In genomic region chr5:15690822-15691221, GRCm38 (mm10) we compare ENCODE assay signal across 27 mouse cellular contexts. TPM values are rescaled to one million over a fixed set of nuclear protein-coding genes. Genes with fewer than 3 reads are reported as not detected.
DNase-seq lines count a peak whose midpoint lies in the region; ATAC-seq and TF ChIP-seq lines count a peak whose summit lies in the region.
"Not testable (repeated sequence)": the region's sequence is repeated elsewhere in the genome, so short reads cannot be mapped to it uniquely, and the experiment has no call there.
"Had no signal": no experiment of that assay in that cellular context is flagged by ENCODE, and none has a peak within 500 bp of the region (broad histone marks: within the 10 kb centered on the region; RNA-seq: fewer than 3 reads in every experiment).

No protein-coding gene starts in this region.

- not testable (repeated sequence) for H3K4me1 ChIP-seq in embryonic facial prominence, embryonic 11.5 days (ENCODE audit: control insufficient read depth, insufficient read depth, low read length); heart, embryonic 10.5 days; intestine, embryonic 14.5 days (replicated peaks; ENCODE audit: control insufficient read depth, insufficient read depth, low read length); limb, embryonic 13.5 days; lung, embryonic 14.5 days (ENCODE audit: insufficient read depth); midbrain, postnatal 0 days (ENCODE audit: insufficient read depth, low read length)

- H3K9me3 ChIP-seq in embryonic facial prominence, embryonic 11.5 days (replicated peaks; ENCODE audit: control insufficient read depth, low read length); intestine, embryonic 14.5 days (ENCODE audit: control insufficient read depth, low read length); lung, embryonic 14.5 days (ENCODE audit: low read depth, low read length): not testable (repeated sequence)
- peaks cover 16% of the 10 kb centered on the region for H3K9me3 ChIP-seq in heart, embryonic 10.5 days
- H3K9me3 ChIP-seq in limb, embryonic 13.5 days = peaks cover 23% of the 10 kb centered on the region
- H3K9me3 ChIP-seq in midbrain, postnatal 0 days (ENCODE audit: low read length) = peaks cover 19% of the 10 kb centered on the region

- not testable (repeated sequence) for H3K9ac ChIP-seq in embryonic facial prominence, embryonic 11.5 days (replicated peaks; ENCODE audit: low read length); intestine, embryonic 14.5 days (ENCODE audit: low read length); limb, embryonic 13.5 days; lung, embryonic 14.5 days; midbrain, postnatal 0 days (replicated peaks; ENCODE audit: low read length, poor library complexity, severe bottlenecking)

- H3K36me3 ChIP-seq in embryonic facial prominence, embryonic 11.5 days (replicated peaks; ENCODE audit: control insufficient read depth, insufficient read depth, low read depth, low read length); heart, embryonic 10.5 days; intestine, embryonic 14.5 days (ENCODE audit: control insufficient read depth, insufficient read depth, low read length); limb, embryonic 13.5 days; lung, embryonic 14.5 days (ENCODE audit: insufficient read depth); midbrain, postnatal 0 days (ENCODE audit: insufficient read depth, low read length): not testable (repeated sequence)

- not testable (repeated sequence) for ATAC-seq in embryonic facial prominence, embryonic 11.5 days (replicated peaks; ENCODE audit: insufficient number of reproducible peaks, low FRiP score, low TSS enrichment, low read depth); intestine, embryonic 14.5 days (replicated peaks; ENCODE audit: low FRiP score, low TSS enrichment, low read depth); lung, embryonic 14.5 days (ENCODE audit: insufficient read depth)
- ATAC-seq in limb, embryonic 13.5 days (ENCODE audit: low FRiP score, low read depth) = 0 out of 2 replicates have a peak, but pooled peaks have one; percentile 10
- ATAC-seq in midbrain, postnatal 0 days (ENCODE audit: low FRiP score) = 0 out of 2 replicates have a peak, but pooled peaks have one; percentile 12

- 74% methylated on average over 4 of the region's 4 CpGs for WGBS in embryonic facial prominence, embryonic 11.5 days
- WGBS in heart, embryonic 10.5 days = 68% methylated on average over 4 of the region's 4 CpGs
- WGBS in intestine, embryonic 14.5 days = 73% methylated on average over 4 of the region's 4 CpGs
- WGBS in limb, embryonic 13.5 days = 78% methylated on average over 4 of the region's 4 CpGs
- 75% methylated on average over 4 of the region's 4 CpGs for WGBS in lung, embryonic 14.5 days
- 75% methylated on average over 4 of the region's 4 CpGs for WGBS in midbrain, postnatal 0 days

- H3K4me2 ChIP-seq in embryonic facial prominence, embryonic 11.5 days (ENCODE audit: low read depth, low read length); intestine, embryonic 14.5 days (ENCODE audit: low read length); limb, embryonic 13.5 days (replicated peaks); lung, embryonic 14.5 days; midbrain, postnatal 0 days (ENCODE audit: low read depth, low read length, poor library complexity, severe bottlenecking): not testable (repeated sequence)

- not testable (repeated sequence) for TF ChIP-seq CTCF in lung, embryonic 14.5 days (IDR thresholded peaks at IDR 0.05; ENCODE audit: low read depth); midbrain, postnatal 0 days (IDR thresholded peaks at IDR 0.05)

- not testable (repeated sequence) for H3K27me3 ChIP-seq in embryonic facial prominence, embryonic 11.5 days (ENCODE audit: control insufficient read depth, insufficient read depth, low read length); heart, embryonic 10.5 days (ENCODE audit: insufficient read depth, poor library complexity, severe bottlenecking); intestine, embryonic 14.5 days (replicated peaks; ENCODE audit: control insufficient read depth, insufficient read depth, low read length); limb, embryonic 13.5 days; lung, embryonic 14.5 days (ENCODE audit: insufficient read depth, low read length); midbrain, postnatal 0 days (ENCODE audit: insufficient read depth, low read length)

- not testable (repeated sequence) for H3K4me3 ChIP-seq in embryonic facial prominence, embryonic 11.5 days (ENCODE audit: low read depth, low read length); heart, embryonic 10.5 days; intestine, embryonic 14.5 days (ENCODE audit: low read depth, low read length); limb, embryonic 13.5 days; lung, embryonic 14.5 days (ENCODE audit: low read depth, low read length); midbrain, postnatal 0 days (ENCODE audit: low read depth, low read length)

- peak; percentile 22 for DNase-seq in MN1 (ENCODE audit: low spot score)
- peak; percentile 10 for DNase-seq in embryonic facial prominence, embryonic 11.5 days (ENCODE audit: low spot score)
- peak; percentile 74 for DNase-seq in heart, embryonic 10.5 days (ENCODE audit: low spot score)
- peak; percentile 49 for DNase-seq in intestine, embryonic 14.5 days (ENCODE audit: low spot score)
- peak; percentile 9 for DNase-seq in lung, embryonic 14.5 days
- DNase-seq in midbrain, postnatal 0 days (ENCODE audit: low spot score) = peak; percentile 19

- not testable (repeated sequence) for H3K27ac ChIP-seq in embryonic facial prominence, embryonic 11.5 days (replicated peaks; ENCODE audit: low read depth, low read length); heart, embryonic 10.5 days; intestine, embryonic 14.5 days (ENCODE audit: low read depth); limb, embryonic 13.5 days; lung, embryonic 14.5 days (ENCODE audit: low read depth); midbrain, postnatal 0 days (ENCODE audit: low read depth, low read length)

RNA-seq across cellular contexts. Expression of gene Speer4c, which starts 23.2 kb away (rescaled TPM):
- polyA plus RNA-seq in embryonic facial prominence, embryonic 11.5 days (2014; fragmentation: Nextera tagmentation; extraction: Ambion mirVana) = not detected in 2 replicates
- polyA plus RNA-seq in heart, embryonic 10.5 days (2016; fragmentation: Nextera tagmentation; extraction: Ambion mirVana) = not detected in 2 replicates
- not detected in 2 replicates for polyA plus RNA-seq in intestine, embryonic 14.5 days (2014; fragmentation: Nextera tagmentation; extraction: Ambion mirVana)
- not detected in 2 replicates for polyA plus RNA-seq in limb, embryonic 13.5 days (2015; fragmentation: Nextera tagmentation; extraction: Ambion mirVana)
- polyA plus RNA-seq in lung, embryonic 14.5 days (2014; fragmentation: Nextera tagmentation; extraction: Ambion mirVana) = not detected in 2 replicates
- total RNA-seq in midbrain, postnatal 0 days (2014; rRNA removed) = not detected in 2 replicates
- 0.20 TPM in 1 of 2 replicates, not detected in the other for polyA plus RNA-seq in midbrain, postnatal 0 days (2015; fragmentation: Nextera tagmentation; extraction: Ambion mirVana)
- total RNA-seq: adrenal gland, postnatal 10 days; gastrocnemius, postnatal 10 days; heart, postnatal 36 days; layer of hippocampus, adult 2 months; layer of hippocampus, postnatal 14 days; left cerebral cortex, adult 2 months; left cerebral cortex, postnatal 25 days; liver, adult 2 months had no signal
- polyA plus RNA-seq: CD4-positive, CD25-positive, alpha-beta regulatory T cell, adult 4 months; embryonic facial prominence, embryonic 13.5 days; erythroblast, embryonic 14.5 days; forebrain, embryonic 12.5 days; gonadal fat pad, adult 2 months; heart, embryonic 15.5 days; hindbrain, embryonic 12.5 days; inflammation-experienced regulatory T-cells, adult 6 months; kidney, adult 2 months; kidney, embryonic 16.5 days; liver, adult 2 months; neural tube, embryonic 14.5 days; thymus, adult 2 months had no signal

RNA-seq across cellular contexts. Expression of gene 4930572O03Rik, which starts 34.0 kb away (rescaled TPM):
- polyA plus RNA-seq in embryonic facial prominence, embryonic 11.5 days (2014; fragmentation: Nextera tagmentation; extraction: Ambion mirVana) = not detected in 2 replicates
- not detected in 2 replicates for polyA plus RNA-seq in heart, embryonic 10.5 days (2016; fragmentation: Nextera tagmentation; extraction: Ambion mirVana)
- polyA plus RNA-seq in intestine, embryonic 14.5 days (2014; fragmentation: Nextera tagmentation; extraction: Ambion mirVana) = not detected in 2 replicates
- not detected in 2 replicates for polyA plus RNA-seq in limb, embryonic 13.5 days (2015; fragmentation: Nextera tagmentation; extraction: Ambion mirVana)
- polyA plus RNA-seq in lung, embryonic 14.5 days (2014; fragmentation: Nextera tagmentation; extraction: Ambion mirVana) = not detected in 2 replicates
- not detected in 2 replicates for total RNA-seq in midbrain, postnatal 0 days (2014; rRNA removed)
- polyA plus RNA-seq in midbrain, postnatal 0 days (2015; fragmentation: Nextera tagmentation; extraction: Ambion mirVana) = not detected in 2 replicates
- total RNA-seq: adrenal gland, postnatal 10 days; gastrocnemius, postnatal 10 days; heart, postnatal 36 days; layer of hippocampus, adult 2 months; layer of hippocampus, postnatal 14 days; left cerebral cortex, adult 2 months; left cerebral cortex, postnatal 25 days; liver, adult 2 months had no signal
- polyA plus RNA-seq: CD4-positive, CD25-positive, alpha-beta regulatory T cell, adult 4 months; embryonic facial prominence, embryonic 13.5 days; erythroblast, embryonic 14.5 days; forebrain, embryonic 12.5 days; gonadal fat pad, adult 2 months; heart, embryonic 15.5 days; hindbrain, embryonic 12.5 days; inflammation-experienced regulatory T-cells, adult 6 months; kidney, adult 2 months; kidney, embryonic 16.5 days; liver, adult 2 months; neural tube, embryonic 14.5 days; thymus, adult 2 months had no signal

Comparison
In these comparisons a context has a peak if more than half of its experiments do, and no peak if none do; other contexts are left out.
1. DNase-seq: peak in every context shown above with its lines; median percentile 74 in heart, embryonic 10.5 days; 49 in intestine, embryonic 14.5 days; 22 in MN1; 19 in midbrain, postnatal 0 days; 10 in embryonic facial prominence, embryonic 11.5 days; 9 in lung, embryonic 14.5 days.